Mouse (Mus musculus) T-helper 17 cell (primary cell): ENCODE results near the gene Mad2l2.
"Not testable (repeated sequence)": the region's sequence is repeated elsewhere in the genome, so short reads cannot be mapped to it uniquely, and the experiment has no call there.

Experiments
- in situ Hi-C, 2 experiments: fragments of 300-600 bp; cut with MboI, MseI; formaldehyde crosslinking; loops; 1 replicate in 1 of 2; 2 replicates in 1 of 2; pipeline ENCODE4 v1.15.1; 2025; ENCODE audit warnings: high pct_unique_total_duplicates in 2 of 2

Mad2l2 gene

DNA sequence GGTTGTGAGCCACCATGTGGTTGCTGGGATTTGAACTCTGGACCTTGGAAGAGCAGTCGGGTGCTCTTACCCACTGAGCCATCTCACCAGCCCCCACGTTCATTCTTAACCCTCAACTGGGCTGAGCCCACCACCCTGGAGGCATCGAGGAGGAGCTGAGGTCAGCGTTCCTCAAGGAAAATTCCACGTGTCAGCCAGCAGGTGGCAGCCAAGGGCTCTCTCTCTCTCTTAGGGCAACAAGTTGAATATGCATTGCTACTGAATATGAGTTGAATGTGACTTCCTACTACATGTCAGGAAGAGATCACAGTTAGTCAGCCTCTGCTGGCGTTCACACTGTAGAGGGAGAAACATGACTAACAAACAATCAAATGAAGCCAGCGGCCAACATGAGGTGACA is 38.1 kb downstream of the Mad2l2 start:
- in situ Hi-C loops: loop anchor here (5.0 to 10.0 kb wide), 2 partner anchors 53 to 56 kb away; no protein-coding TSS in a partner anchor

DNA sequence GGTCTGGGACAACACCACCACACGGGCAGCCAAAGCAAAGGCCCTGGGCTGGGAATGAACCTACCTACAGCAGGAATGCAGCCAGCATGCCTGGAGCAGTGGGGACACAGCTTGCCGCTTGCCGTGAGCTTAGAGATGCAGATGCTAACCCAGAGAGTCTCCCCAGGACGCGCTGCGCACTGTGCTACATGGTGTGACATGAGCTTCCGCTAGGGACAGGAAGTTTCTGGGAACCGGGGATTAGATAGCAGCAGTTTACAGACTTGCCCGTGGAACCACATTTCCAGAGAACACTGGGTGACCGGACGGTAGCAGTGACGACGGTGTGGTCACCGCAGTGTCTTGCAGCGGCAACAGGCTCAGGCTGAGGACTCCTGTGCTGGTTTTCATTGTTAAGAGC is 39.4 kb downstream of the Mad2l2 start:
- in situ Hi-C loops: loop anchor here (5.0 to 10.0 kb wide), 2 partner anchors 55 to 57 kb away; no protein-coding TSS in a partner anchor

DNA sequence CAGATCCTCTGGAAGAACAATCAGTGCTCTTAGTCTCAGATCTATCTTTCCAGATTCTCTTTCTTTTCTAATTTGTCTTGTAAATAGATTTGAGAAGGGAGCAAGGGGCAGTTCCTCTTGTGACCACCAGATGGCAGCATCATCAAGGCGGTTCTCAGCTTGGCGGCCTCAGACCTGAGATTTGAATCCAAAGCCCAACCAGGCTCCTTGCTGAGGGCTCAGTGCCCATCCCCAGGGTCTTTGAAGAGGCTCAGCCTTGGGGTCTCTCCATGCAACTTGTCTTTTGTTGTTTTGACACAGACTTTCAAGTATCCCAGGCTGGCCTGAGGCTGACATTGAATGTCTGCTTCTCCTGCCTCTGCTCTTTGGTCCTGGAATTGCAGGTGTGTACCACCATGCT is 40.7 kb downstream of the Mad2l2 start:
- in situ Hi-C loops: loop anchor here in 1 of 2 experiments (5.0 kb wide), 1 partner anchor 216 kb away; no protein-coding TSS in a partner anchor

DNA sequence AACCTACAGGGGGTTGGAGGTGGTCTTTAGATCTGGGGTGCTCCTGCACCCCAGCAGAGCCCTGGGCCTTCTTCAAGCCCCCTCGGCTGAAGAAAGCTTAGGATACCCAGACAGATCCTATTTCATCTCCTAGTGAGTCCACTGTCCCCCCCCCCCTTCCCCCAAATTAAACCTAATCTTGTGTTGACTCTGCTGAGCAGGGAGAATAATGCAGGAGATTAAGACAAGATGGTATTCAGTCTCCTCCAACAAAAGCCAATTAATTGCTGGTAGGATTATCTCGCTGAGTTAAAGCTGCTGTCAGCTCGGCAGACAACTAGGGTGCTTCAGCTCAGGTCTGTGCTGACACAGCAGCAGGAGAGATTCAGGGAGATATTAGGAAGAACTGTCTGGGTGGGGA is 41.1 kb downstream of the Mad2l2 start:
- in situ Hi-C loops: loop anchor here in 1 of 2 experiments (5.0 kb wide), 1 partner anchor 216 kb away; no protein-coding TSS in a partner anchor

DNA sequence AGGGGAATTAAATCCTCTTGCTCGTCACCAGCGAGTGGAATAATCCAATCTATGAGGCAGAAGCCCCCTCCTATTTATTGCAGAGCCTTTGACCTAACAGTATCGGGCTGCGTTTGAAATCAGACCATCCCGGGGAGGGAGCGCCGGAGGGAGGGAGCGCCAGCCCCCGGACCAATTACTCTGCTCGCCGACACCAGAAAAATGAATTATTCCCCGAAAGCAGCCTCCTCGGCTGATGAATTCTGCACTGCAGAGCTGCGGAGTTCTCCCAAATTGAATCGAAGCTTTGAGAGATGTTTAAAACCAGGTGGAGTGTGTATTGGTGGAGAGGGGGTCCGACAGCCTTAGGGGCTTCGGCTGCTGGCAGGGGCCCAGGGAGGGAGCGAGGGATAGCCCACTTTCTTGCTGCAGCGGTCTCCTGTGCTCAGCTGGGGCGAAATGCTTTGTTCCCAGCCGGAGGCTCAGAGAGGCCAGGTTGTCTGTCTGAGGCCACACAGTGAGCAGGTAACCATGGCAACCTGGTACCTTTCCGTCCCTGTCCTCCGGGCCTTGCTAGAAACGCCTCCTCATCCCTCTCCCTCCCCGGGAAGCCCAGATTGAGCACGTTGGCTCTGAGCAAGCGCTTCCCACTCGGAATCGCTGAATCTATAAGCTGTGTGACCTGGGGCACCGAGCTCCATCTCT is 43.8 kb downstream of the Mad2l2 start:
- in situ Hi-C loops: loop anchor here in 1 of 2 experiments (5.0 kb wide), 1 partner anchor 213 kb away; no protein-coding TSS in a partner anchor

DNA sequence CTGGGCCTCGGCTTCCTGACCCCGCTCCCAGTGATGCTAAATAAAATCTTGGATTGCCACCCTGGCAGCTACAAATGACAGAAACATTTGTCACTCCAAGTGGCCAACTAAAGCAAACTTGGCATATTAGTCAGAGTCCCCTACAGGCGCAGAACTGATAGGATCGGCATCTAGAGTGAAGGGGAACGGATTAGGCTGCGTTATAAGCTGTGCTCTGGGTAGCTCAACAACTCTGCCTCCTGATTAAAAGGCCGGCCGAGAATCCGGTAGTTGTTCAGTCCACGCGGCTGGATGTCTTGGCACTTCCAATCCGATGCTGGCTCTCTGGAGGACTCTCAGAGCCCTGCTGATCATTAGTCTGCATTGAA is 44.3 kb downstream of the Mad2l2 start:
- in situ Hi-C loops: loop anchor here in 1 of 2 experiments (5.0 kb wide), 1 partner anchor 213 kb away; no protein-coding TSS in a partner anchor

DNA sequence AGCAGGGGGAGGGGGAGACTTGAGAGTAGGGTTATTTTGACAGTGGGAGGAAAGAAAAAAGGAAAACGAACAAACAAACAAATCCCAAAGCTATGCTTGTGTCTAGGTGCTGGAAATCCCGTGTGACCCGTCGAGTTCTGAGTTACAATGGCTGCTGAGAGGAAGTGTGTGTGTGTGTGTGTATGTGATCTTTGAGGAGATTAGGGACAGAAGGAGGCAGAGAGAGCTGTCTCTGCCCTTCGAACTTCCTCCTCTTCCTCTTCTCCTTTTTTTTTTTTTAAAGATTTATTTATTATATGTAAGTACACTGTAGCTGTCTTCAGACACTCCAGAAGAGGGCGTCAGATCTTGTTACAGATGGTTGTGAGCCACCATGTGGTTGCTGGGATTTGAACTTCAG is 46.4 kb downstream of the Mad2l2 start:
- in situ Hi-C loops: not testable (repeated sequence)

DNA sequence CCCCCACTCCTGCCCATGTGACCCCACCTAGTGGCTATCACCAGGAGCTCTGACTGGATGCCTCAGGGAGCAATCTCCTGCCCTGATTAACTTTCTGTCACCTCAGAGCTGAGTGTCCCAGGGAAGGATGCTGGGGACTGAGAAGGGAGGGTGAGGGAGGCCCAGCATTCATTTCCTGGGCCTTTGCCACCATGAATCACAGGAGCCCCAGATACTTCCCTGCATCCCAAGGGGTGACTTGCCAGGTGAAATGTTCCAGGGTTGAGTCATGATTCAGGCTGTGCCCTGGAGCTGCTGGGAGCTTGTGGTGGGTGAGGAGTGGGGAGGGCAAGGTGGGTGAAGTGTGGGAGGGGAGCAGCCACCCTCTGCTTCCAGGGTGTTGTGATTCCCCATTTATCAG is 47.5 kb downstream of the Mad2l2 start:
- in situ Hi-C loops: no loop called here

DNA sequence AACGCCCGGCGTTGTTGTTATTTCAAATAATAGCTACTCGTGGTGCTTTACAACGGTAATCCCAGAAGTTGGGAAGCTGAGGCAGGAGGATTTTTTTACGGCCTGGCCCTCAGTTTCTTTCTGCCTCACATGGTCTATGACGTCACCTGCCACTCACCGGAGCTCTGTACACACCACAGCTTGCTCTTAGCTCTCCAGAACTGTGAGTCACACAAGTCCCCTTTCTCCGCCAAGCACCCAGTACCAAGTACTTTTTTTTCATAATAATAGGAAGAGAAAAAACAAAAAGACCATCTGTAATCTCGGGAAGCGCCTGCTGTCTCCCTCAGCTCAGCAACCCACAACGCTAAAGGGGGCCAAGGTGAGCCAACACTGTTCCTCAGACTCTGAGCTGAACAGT is 51.3 kb downstream of the Mad2l2 start:
- in situ Hi-C loops: no loop called here

DNA sequence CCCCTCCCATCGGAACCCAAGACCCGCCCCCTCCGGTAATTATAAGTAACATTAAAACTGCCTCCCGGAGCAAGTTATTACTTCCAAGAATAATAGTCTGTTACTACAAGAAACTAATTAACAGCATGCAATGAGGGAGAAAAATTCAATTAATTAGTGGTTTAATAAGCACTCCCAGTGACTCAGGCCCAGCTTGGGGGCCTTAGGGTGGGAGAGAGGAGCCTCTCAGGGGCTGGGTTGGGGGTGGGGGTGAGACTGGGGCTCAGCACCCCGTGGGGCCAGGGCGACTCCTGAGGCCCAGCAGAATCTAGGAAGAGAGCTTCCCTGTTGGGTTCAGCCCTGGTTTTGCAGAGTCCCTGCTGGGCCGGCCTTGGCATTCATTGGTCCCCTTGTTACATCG is 52.2 kb downstream of the Mad2l2 start:
- in situ Hi-C loops: no loop called here

DNA sequence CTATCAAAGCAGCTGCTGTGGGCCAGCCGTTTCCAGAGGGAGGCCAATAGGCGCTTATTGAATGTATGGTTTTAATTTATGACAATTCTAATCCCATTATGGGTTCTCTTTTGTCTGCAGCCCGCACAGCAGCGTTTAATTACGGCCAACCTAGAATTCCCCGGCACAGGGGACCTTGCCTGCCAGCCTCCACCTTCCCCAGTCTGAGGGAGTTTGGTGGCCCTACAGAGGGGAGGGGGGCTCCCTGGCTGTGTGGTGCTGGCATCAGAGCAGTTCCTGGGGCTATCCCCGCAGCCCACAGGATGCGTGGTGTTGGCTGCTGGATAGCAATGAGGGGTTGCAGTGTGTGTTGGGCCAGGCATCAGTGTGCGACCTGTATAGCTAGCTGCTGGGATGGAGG is 54.4 kb downstream of the Mad2l2 start:
- in situ Hi-C loops: no loop called here

DNA sequence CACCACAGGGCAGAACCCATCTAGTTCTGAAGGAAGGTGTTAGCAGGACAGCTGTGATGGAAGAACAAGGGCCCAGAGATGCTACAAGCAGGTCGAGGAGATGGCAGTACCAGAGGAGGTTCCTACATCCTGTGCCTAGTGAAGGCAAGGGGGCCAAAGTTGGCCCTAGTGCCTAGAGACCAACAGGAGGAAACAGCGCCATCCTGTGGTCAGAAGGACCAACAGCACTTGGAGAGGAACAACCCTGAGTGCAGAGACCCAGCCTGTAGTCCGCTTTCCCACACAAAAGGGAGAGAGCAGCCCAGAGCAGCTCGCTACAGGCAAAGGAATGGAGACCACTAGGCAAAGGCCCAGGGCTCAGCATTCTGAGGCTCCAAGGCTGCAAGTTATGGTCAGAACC is 55.6 kb downstream of the Mad2l2 start:
- in situ Hi-C loops: no loop called here

DNA sequence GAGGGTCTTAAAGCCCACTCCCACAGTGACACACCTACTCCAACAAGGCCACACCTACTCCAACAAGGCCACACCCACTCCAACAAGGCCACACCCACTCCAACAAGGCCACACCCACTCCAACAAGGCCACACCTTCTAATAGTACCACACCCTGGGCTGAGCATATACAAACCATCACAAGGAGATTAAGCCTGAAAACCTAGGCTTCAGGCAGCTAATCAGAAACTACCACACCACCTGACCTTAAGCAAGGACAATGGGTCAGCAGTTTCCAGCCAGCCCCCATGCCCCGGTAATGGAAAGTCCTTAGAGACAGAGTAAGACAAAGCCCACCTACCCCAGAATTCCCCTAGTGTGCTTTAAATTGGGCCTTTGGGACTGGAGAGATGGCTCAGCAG is 58.6 kb downstream of the Mad2l2 start:
- in situ Hi-C loops: not testable (repeated sequence)

DNA sequence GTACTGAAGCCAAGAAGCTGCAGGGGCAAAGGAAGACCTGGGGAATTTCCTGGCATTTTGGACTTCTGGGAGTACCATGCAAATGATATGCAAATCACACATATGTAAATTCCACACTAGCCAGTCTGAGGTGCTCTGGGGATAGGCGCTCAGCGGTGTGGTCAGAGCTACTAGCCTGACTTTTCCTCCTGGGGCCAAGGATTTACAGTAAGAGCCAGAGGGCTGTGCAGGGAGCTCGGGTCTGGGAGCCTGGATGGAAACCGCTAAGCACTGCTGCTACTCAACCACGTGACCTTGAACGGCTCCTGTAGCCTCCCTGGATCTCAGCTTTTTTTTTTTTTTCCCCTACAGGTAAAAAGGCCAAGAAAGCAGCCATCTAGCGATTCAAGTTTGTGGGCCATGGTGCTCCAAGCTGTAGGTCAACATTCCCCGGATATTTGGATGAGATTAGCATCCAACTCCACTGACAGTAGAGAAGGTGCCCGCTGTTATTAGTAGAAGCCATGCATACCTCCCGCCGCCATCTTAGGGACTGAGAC is 62.6 kb downstream of the Mad2l2 start:
- in situ Hi-C loops: no loop called here

DNA sequence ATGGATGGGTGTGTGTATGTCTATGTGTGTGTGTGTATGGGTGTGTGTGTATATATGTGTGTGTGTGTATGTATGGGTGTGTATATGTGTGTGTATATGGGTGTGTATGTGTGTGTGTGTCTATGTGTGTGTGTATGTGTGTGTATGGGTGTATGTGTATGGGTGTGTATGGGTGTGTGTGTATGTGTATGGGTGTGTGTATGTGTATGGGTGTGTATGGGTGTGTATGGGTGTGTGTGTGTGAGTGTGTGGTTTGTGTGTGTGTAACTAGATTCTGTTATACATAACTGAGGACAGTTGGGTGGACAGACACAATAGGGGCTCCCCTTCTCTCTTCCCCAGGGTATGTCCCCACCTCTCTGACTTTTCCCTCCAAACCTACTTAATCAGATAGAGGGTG is 64.2 kb downstream of the Mad2l2 start:
- in situ Hi-C loops: no loop called here
